Mouse (Mus musculus) ES-E14 (cell line): ENCODE measurements at regions not wholly inside any gene's neighbourhood (a gene's known extent, or its start where the extent isn't known, plus 50 kb on each side); places are given as distances from the start of the nearest gene placed in this dataset.

Experiments
- CHD2 ChIP-seq: IDR thresholded peaks from 2 replicates; pipeline ENCODE4 v1.6.1; 2014; ENCODE audit warnings: mild to moderate bottlenecking, low read depth, low read length, inconsistent platforms
- HCFC1 ChIP-seq: IDR thresholded peaks from 2 replicates; pipeline ENCODE4 v1.6.1; 2012; ENCODE audit warnings: low read length, inconsistent platforms, borderline replicate concordance; ENCODE audit not compliant: insufficient read depth
- MAFK ChIP-seq: IDR thresholded peaks from 2 replicates; pipeline ENCODE4 v1.6.1; 2014; ENCODE audit warnings: mild to moderate bottlenecking, low read depth, low read length, inconsistent platforms; ENCODE audit not compliant: insufficient read depth
- ZC3H11A ChIP-seq: IDR thresholded peaks from 2 replicates; pipeline ENCODE4 v1.6.1; 2012; ENCODE audit warnings: low read depth, mild to moderate bottlenecking, inconsistent platforms, low read length, borderline replicate concordance
- ZNF384 ChIP-seq: IDR thresholded peaks from 2 replicates; pipeline ENCODE4 v1.6.1; 2012; ENCODE audit warnings: low read depth, low read length, inconsistent platforms

DNA sequence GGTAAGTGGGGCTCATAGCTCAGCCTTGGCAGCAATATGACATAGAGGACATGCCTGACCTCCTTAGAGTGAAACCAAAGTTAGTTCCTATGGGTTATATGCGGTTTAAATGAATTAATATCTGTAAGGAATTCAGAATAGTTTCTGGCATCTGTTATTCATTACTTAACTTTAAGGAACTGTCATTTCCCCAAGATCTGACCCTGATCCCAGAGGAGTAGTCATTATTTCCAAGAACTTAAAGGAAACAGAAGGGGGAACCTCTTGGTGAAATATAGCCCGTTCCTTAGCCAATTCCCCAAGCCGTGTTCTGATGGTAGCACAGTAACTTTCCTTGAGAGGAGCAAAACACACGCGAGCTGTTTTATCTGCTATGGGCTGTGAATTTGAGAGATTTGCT lies 85.9 kb upstream of the Atp5g3 start:
- no peak for TF ChIP-seq CHD2
- no peak for TF ChIP-seq MAFK
- TF ChIP-seq ZC3H11A, result no peak
- no peak for TF ChIP-seq ZNF384
- no peak for TF ChIP-seq HCFC1
